Mouse (Mus musculus) cerebellum, postnatal 36 days (tissue): ENCODE data around the gene Eif4e3.

Experiments
- DNase-seq, 2 experiments: peaks; one replicate each; pipeline ENCODE4 v3.0.0; 2021 to 2022; ENCODE audit warnings: mixed read lengths in 2 of 2

Eif4e3 gene

GRCm38 (mm10) chr6:99666318-99667171 is at the start of gene Eif4e3, which contains the start of gene Gm20696:
Gene Eif4e3 (minus strand): TSS chr6:99666771.
Gene Gm20696 (minus strand): TSS chr6:99666797.
- peak; percentile 82 to 89 for DNase-seq

- DNase-seq, result no peak
These were observed 49.3 kb upstream of the Eif4e3 start for GRCm38 (mm10) chr6:99715913-99716312.

DNA sequence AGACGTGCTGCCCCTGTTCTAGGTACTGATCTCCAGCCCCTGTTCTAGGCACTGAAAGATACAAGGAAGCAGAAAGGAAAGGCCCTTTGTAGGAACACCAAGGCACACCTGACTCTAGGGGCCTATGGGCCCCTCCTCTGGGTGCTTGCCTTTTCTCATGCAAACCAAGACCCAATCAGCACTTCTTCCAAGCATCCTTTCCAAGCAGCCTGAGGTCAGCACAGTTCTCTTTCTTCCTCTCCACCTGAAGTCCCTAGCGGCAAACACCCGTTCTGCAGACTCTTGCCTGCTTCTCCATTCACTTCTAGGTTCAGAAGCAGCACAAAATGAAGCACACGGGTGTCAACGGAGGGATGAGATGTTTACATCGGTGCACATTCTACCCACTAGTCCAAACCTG is 48.6 kb upstream of the Eif4e3 start:
- no peak for DNase-seq

DNA sequence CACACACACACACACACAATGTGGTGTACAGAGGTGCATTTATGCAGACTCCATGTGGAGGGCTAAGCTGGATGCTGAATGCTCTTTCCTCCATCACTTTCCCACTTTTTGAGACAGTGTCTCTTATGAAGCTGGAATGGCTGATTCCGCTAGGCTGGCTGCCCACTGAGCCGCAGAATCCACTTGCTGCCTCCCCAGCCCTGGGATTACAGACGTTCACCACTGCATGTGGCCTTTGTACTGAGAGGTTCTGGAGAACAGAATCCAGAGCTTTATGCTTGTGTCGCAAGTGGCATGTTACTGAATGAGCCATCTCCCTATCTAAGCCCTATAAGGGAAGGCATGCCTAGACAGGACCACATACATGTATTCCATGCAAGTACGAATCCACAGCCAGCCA is 46.7 kb upstream of the Eif4e3 start:
- no peak for DNase-seq

- DNase-seq, result no peak
These were observed 45.1 kb upstream of the Eif4e3 start for GRCm38 (mm10) chr6:99711576-99712101.

DNA sequence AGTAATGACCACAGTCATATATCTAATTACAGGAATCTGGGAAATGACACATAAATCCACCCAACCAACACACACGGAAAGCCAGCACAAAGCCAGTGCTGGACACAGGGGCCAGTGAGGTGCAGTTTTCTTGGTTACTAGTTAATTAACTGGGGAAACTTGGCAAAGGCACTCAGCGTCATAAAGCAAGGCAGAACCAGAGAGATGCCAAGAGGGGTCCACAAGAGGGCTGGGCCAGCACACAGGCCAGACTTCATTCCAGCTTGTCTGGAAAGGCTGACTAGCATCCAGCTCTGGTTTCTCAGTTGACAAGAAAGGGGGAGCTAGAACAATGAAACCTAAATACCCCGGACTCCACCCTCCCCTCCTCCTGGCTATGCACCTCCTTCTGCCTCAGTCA is 33.9 kb upstream of the Eif4e3 start:
- DNase-seq, result no peak

GRCm38 (mm10) chr6:99692916-99693841 is 26.6 kb upstream of the Eif4e3 start:
- DNase-seq, result peak; percentile 43 to 57

GRCm38 (mm10) chr6:99692206-99692915 is 25.8 kb upstream of the Eif4e3 start, which contains the start of gene Gpr27:
Gene Gpr27 (plus strand): TSS chr6:99692679.
- peak; percentile 59 to 63 for DNase-seq

DNA sequence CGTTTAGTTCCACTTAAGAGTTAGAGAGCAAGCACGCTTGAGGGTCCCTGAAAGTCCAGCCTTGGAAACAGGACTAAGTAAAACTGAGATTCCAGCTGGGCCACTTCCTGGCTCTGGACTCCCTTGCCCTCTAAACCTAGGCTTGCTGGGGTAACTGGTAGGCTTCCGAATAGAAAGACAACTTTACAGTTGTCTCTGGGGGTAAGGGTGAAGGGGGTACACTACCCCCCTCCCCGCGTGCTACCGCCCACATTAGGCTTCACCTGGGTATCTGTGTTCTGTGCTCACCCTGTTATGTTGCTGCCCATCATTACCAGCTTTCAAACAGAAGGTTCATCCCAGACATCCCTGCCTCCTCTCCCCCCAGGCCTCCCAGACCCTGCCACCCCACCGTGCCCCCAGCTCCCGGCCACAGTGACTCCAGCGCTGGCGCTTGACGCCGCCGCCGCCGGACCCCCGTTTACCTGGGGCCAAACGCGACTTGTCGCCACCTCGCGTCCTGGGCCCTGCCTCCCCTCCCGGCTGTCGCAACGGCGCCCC is 25.2 kb upstream of the Eif4e3 start:
- no peak for DNase-seq

DNA sequence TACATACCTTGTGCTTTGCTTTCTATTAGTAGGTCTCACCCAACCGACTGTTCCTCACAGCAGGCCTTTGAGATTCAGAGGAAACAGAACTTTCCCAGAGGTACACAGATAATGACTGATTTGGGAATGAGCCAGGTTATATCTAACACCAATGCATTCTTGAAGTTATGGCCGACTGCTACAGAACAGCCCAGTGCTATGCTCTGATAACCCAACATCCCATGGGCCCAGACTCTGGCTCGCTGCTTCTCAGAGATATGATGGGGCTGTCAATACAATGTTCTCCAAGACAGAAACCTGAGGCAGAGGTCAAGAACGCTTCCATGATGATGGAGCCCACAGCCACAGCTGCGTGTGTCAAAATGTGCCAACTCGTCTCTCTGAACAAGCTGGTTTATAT is 21.9 kb upstream of the Eif4e3 start:
- DNase-seq, result no peak

DNA sequence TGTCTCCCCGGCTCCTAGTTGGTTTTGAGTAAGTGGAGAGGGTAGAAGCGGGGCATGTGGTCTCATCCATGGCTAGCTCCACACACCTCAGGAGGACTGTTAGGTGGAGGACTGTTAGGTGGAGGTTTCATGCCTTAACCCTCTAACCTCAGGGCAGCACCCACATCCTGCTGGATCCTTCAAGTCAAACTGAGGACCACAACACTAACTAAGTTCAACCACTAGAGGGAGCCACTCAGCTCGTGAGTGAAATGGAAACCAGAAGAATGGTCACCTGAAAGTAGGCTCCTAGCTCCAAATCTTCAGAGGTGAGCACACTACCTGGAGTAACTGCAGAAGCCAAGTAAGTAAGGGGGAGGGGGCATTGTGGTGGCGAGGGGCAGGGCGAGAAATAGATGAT is 18.3 kb upstream of the Eif4e3 start:
- no peak for DNase-seq

DNA sequence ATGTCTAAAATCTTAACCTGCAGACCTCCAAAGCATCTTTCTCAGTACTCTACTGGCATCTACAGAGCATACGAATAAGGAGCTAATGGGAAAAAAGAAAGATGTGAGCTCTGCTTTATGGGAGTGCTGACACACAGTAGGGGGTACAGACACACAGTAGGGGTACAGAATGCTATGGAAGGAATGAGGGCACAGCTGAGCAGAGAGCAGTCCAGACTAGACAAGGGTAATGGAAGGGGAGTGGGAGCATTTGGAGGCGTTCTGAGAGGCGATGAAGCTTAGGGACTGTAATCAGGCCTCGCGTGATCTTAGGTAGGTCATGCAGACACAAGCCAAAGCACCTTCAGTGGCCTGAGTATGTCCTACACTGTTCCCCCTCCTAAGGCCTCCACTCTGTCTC is 17.4 kb upstream of the Eif4e3 start:
- no peak for DNase-seq

GRCm38 (mm10) chr6:99678108-99678507 is 11.5 kb upstream of the Eif4e3 start:
- peak in 1 of 2 experiments; percentile 22 for DNase-seq

- DNase-seq, result no peak
These were observed 10.8 kb upstream of the Eif4e3 start for GRCm38 (mm10) chr6:99677325-99677724.

DNA sequence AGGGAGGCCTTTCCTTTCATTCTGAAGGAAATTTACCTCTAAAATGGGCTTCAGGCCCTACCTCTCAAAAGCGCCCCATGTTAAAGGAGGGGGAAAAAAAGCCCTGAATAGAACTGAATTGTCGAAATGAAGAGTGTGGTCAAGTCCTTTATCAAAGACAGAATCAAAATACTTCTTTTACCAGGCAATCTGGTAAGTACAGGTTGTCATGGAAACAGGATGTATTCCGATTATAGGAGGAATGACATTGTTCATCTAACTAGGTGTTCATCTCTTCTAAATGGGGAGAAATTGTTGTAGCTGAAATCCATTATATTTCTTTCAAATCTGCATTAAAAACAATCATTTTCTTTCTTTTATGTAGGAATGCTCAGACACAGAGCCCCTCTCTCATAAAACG is 7.9 kb upstream of the Eif4e3 start:
- DNase-seq, result no peak

GRCm38 (mm10) chr6:99671768-99672167 is 5.2 kb upstream of the Eif4e3 start:
- DNase-seq, result no peak

DNA sequence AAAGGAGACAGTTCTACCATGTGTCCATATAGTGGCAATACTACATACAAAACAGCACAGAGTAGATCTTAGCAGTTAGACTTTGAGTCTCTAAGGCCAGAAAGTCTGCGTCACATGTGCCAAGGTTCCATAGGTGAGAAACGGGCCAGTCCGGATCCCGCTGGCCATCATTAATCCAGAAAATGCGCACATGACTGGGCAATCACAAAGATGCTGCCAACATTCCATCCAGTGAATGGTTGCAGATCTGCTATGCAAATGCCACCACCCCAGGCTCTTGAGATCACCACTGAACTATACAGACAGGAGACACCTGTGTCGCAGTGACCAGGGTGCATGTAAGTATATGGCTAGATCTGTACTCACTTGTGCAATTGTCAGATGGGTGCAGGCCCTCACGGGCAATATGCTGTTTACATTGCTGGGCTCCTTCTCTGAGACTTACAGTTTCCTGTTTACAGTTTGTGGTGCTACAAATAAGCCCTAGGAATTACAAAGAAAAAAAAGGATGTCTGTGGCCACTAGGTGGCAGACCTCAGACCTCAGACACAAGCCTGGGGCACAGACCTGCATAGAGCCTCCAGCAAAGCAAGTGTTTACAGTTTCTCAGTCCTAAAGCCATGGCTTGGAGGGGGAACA is 4.0 kb upstream of the Eif4e3 start:
- peak; percentile 66 to 76 for DNase-seq

- DNase-seq, result peak in 1 of 2 experiments; percentile 45
These were observed 3.1 kb upstream of the Eif4e3 start for GRCm38 (mm10) chr6:99669481-99670325.

GRCm38 (mm10) chr6:99667290-99667689 is 719 bp upstream of the Eif4e3 start:
- peak in 1 of 2 experiments; percentile 28 for DNase-seq

DNA sequence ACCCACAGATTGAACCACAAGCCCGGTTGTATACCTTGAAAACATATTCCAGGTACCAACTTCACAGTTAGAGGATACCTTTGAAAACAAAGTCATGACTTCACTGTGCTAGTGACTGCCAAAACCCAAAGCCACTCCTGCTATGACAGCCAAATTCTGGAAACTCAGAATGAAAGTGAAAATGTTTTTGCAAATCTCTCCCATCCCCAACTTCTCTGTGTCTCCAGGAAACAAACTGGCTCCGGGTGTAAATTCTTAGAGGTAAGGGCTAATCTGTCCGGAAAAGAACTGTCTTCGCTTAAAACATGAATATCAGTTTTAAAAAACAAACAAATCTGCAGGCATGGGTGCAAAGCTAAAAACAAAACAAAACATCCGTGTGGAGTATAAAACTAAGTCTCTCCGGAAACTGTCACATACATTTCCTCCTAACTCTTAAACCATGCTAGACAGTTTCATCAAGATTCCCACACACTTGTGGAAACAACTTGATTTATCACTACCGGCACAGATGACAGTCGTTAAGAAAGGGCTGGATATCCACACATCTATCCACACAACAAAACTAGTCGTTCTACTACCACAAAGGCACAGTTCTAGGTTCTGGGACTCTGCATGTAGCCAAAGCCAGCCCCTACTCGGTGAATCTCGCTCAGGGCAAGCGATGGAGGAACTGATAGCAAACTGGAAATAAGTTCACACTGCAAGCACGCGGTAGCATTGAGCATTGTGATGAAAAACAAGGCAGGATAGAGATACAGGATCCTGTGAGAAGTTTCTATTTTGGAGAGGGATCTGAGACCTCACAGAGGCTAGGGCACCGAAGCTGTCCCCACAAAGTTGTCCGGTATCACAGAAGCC is 884 bp downstream of the Eif4e3 start:
- no peak for DNase-seq
